Mouse (Mus musculus): Measurements from ENCODE around the gene Car9.

DNA sequence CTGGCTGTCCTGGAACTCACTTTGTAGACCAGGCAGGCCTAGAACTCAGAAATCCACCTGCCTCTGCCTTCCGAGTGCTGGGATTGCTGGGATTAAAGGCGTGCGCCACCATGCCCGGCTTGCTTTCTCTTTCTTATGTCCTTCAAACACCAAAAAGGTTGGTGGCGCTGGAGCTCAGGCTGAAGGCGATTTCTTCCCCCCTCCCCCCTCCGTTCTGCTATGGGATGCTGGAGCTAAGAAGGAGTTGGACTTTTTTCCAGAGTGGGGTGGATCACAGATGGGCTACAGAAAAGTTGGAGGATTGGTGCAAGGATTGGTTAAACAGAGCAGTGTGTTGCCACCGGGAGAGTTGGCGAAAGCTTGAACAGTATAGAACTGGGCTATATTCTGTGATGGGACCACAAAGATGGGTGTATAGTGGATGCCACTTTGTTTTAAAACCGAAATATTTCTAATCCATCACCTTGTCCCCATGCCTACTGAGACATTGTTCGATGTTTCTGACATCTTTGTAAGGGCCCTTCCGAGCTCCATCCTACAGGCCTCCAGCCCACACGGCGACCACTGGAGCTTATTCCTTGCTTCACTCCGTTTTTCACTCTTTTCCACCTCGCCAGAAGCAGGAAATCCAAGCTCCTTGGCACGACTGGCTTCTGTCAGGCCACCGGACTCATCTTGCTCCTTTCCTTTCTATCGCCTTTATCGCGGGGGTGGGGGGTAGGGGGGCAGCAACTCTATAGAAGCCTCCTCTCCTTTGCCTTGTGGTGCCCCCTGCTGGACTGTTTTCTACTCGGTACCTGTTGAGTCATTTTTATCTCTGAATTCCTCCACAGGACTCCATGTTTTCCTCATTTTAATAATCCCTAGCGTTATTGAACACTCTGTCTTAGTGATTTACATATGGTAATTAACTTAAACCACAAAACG is 27.6 kb upstream of the Car9 start:
- TF ChIP-seq TCF12 (IDR thresholded peaks at IDR 0.05; ENCODE audit: insufficient read depth, poor library complexity, severe bottlenecking) (no peak), MAX (IDR thresholded peaks at IDR 0.05; ENCODE audit: low read depth) (no peak), CEBPB (IDR thresholded peaks at IDR 0.05; ENCODE audit: insufficient read depth, poor library complexity, severe bottlenecking) (no peak), USF1 (IDR thresholded peaks at IDR 0.05; ENCODE audit: low read depth) (no peak), MYOG (IDR thresholded peaks at IDR 0.05; ENCODE audit: control insufficient read depth in 1 of 3, insufficient read depth in 1 of 3, insufficient read length in 2 of 3, low read depth in 2 of 3) (no peak)

Measured in myocyte (in vitro differentiated cells).